Mouse (Mus musculus): ENCODE measurements around the gene Stk32b. TPM values are rescaled to one million over a fixed set of nuclear protein-coding genes. Genes with fewer than 3 reads are reported as not detected.

The Stk32b gene
- polyA plus RNA-seq, 1 experiment = 0.10 TPM

GRCm38 (mm10) chr5:37670781-37671180 lies 46.2 kb downstream of the Stk32b start:
- H3K9me3 ChIP-seq = peaks cover 9% of the 10 kb centered on the region
- no peaks in the 10 kb centered on the region for H3K27me3 ChIP-seq (replicated peaks)
- TF ChIP-seq GATA1 (IDR thresholded peaks at IDR 0.05; ENCODE audit: borderline replicate concordance, low read length) (no peak), FLI1 (IDR thresholded peaks at IDR 0.05; ENCODE audit: low read length) (no peak)
- H3K4me1 ChIP-seq = no peaks in the 10 kb centered on the region
- H3K4me3 ChIP-seq (replicated peaks) = no peak overlapping the region
- H3K36me3 ChIP-seq (replicated peaks; ENCODE audit: low read length) = no peaks in the 10 kb centered on the region

GRCm38 (mm10) chr5:37664962-37665361 lies 52.0 kb downstream of the Stk32b start:
- no peaks in the 10 kb centered on the region for H3K36me3 ChIP-seq (replicated peaks; ENCODE audit: low read length)
- no peak overlapping the region for H3K4me3 ChIP-seq (replicated peaks)
- TF ChIP-seq FLI1 (IDR thresholded peaks at IDR 0.05; ENCODE audit: low read length) = no peak
- TF ChIP-seq GATA1 (IDR thresholded peaks at IDR 0.05; ENCODE audit: borderline replicate concordance, low read length) = no peak
- no peaks in the 10 kb centered on the region for H3K4me1 ChIP-seq
- peaks cover 12% of the 10 kb centered on the region; the same call in 1 of the 2 replicates for H3K9me3 ChIP-seq
- no peaks in the 10 kb centered on the region for H3K27me3 ChIP-seq (replicated peaks)

GRCm38 (mm10) chr5:37659177-37659576 lies 57.8 kb downstream of the Stk32b start:
- Histone ChIP-seq H3K9me3 (peaks cover 24% of the 10 kb centered on the region), H3K36me3 (replicated peaks; ENCODE audit: low read length) (no peaks in the 10 kb centered on the region), H3K4me1 (no peaks in the 10 kb centered on the region), H3K27me3 (replicated peaks) (no peaks in the 10 kb centered on the region), H3K4me3 (replicated peaks) (no peak overlapping the region)
- TF ChIP-seq GATA1 (IDR thresholded peaks at IDR 0.05; ENCODE audit: borderline replicate concordance, low read length) (no peak), FLI1 (IDR thresholded peaks at IDR 0.05; ENCODE audit: low read length) (no peak)

GRCm38 (mm10) chr5:37657741-37658140 lies 59.2 kb downstream of the Stk32b start:
- no peak overlapping the region for H3K4me3 ChIP-seq (replicated peaks)
- H3K36me3 ChIP-seq (replicated peaks; ENCODE audit: low read length) = no peaks in the 10 kb centered on the region

GRCm38 (mm10) chr5:37655208-37655607 lies 61.8 kb downstream of the Stk32b start:
- H3K36me3 ChIP-seq (replicated peaks; ENCODE audit: low read length) = no peaks in the 10 kb centered on the region
- peaks cover 21% of the 10 kb centered on the region for H3K9me3 ChIP-seq
- H3K4me3 ChIP-seq (replicated peaks) = no peak overlapping the region
- no peaks in the 10 kb centered on the region for H3K4me1 ChIP-seq
- no peaks in the 10 kb centered on the region for H3K27me3 ChIP-seq (replicated peaks)
- TF ChIP-seq FLI1 (IDR thresholded peaks at IDR 0.05; ENCODE audit: low read length) = no peak
- TF ChIP-seq GATA1 (IDR thresholded peaks at IDR 0.05; ENCODE audit: borderline replicate concordance, low read length) = no peak

More at GRCm38 (mm10) chr5:37657741-37658140, 59.2 kb downstream of the Stk32b start:
- TF ChIP-seq GATA1 (IDR thresholded peaks at IDR 0.05; ENCODE audit: borderline replicate concordance, low read length) = no peak
- TF ChIP-seq FLI1 (IDR thresholded peaks at IDR 0.05; ENCODE audit: low read length) = no peak
- no peaks in the 10 kb centered on the region for H3K4me1 ChIP-seq
- no peaks in the 10 kb centered on the region for H3K27me3 ChIP-seq (replicated peaks)
- peaks cover 24% of the 10 kb centered on the region for H3K9me3 ChIP-seq

- TF ChIP-seq GATA1 (IDR thresholded peaks at IDR 0.05; ENCODE audit: borderline replicate concordance, low read length) (no peak), FLI1 (IDR thresholded peaks at IDR 0.05; ENCODE audit: low read length) (no peak)
- Histone ChIP-seq H3K36me3 (replicated peaks; ENCODE audit: low read length) (no peaks in the 10 kb centered on the region), H3K4me1 (no peaks in the 10 kb centered on the region), H3K27me3 (replicated peaks) (no peaks in the 10 kb centered on the region), H3K4me3 (replicated peaks) (no peak overlapping the region), H3K9me3 (peaks cover 28% of the 10 kb centered on the region)
These were observed 66.2 kb downstream of the Stk32b start for GRCm38 (mm10) chr5:37650681-37651211.

GRCm38 (mm10) chr5:37650089-37650601 lies 66.8 kb downstream of the Stk32b start:
- H3K4me1 ChIP-seq = no peaks in the 10 kb centered on the region
- no peaks in the 10 kb centered on the region for H3K27me3 ChIP-seq (replicated peaks)
- H3K36me3 ChIP-seq (replicated peaks; ENCODE audit: low read length) = no peaks in the 10 kb centered on the region
- no peak for TF ChIP-seq GATA1 (IDR thresholded peaks at IDR 0.05; ENCODE audit: borderline replicate concordance, low read length)
- TF ChIP-seq FLI1 (IDR thresholded peaks at IDR 0.05; ENCODE audit: low read length) = no peak
- peaks cover 28% of the 10 kb centered on the region for H3K9me3 ChIP-seq
- peak overlapping the region; percentile 40 for H3K4me3 ChIP-seq (replicated peaks)

- TF ChIP-seq GATA1 (IDR thresholded peaks at IDR 0.05; ENCODE audit: borderline replicate concordance, low read length) = no peak
- no peak for TF ChIP-seq FLI1 (IDR thresholded peaks at IDR 0.05; ENCODE audit: low read length)
- Histone ChIP-seq H3K4me1 (no peaks in the 10 kb centered on the region), H3K4me3 (replicated peaks) (no peak overlapping the region), H3K27me3 (replicated peaks) (no peaks in the 10 kb centered on the region), H3K9me3 (peaks cover 45% of the 10 kb centered on the region), H3K36me3 (replicated peaks; ENCODE audit: low read length) (no peaks in the 10 kb centered on the region)
These were observed 72.9 kb downstream of the Stk32b start for GRCm38 (mm10) chr5:37644082-37644481.

- Histone ChIP-seq H3K4me3 (replicated peaks) (no peak overlapping the region), H3K27me3 (replicated peaks) (no peaks in the 10 kb centered on the region), H3K36me3 (replicated peaks; ENCODE audit: low read length) (no peaks in the 10 kb centered on the region), H3K9me3 (peaks cover 33% of the 10 kb centered on the region), H3K4me1 (no peaks in the 10 kb centered on the region)
- no peak for TF ChIP-seq FLI1 (IDR thresholded peaks at IDR 0.05; ENCODE audit: low read length)
- no peak for TF ChIP-seq GATA1 (IDR thresholded peaks at IDR 0.05; ENCODE audit: borderline replicate concordance, low read length)
These were observed 74.5 kb downstream of the Stk32b start for GRCm38 (mm10) chr5:37642486-37642885.

- no peaks in the 10 kb centered on the region for H3K27me3 ChIP-seq (replicated peaks)
- no peak overlapping the region for H3K4me3 ChIP-seq (replicated peaks)
- TF ChIP-seq FLI1 (IDR thresholded peaks at IDR 0.05; ENCODE audit: low read length) = no peak
- TF ChIP-seq GATA1 (IDR thresholded peaks at IDR 0.05; ENCODE audit: borderline replicate concordance, low read length) = no peak
- H3K36me3 ChIP-seq (replicated peaks; ENCODE audit: low read length) = no peaks in the 10 kb centered on the region
- peaks cover 9% of the 10 kb centered on the region; the same call in 1 of the 2 replicates for H3K9me3 ChIP-seq
- H3K4me1 ChIP-seq = no peaks in the 10 kb centered on the region
These were observed 82.2 kb downstream of the Stk32b start for GRCm38 (mm10) chr5:37634791-37635190.
